Mouse (Mus musculus) kidney, postnatal 14 days (tissue): ENCODE results near the gene Fkbp1b.
A peak's percentile ranks its signal among the peaks of the same experiment; 100 is the strongest.
"Not testable (repeated sequence)": the region's sequence is repeated elsewhere in the genome, so short reads cannot be mapped to it uniquely, and the experiment has no call there.

Experiments
- DNase-seq: peaks from one replicate; pipeline ENCODE4 v3.0.0; 2022; ENCODE audit warnings: mixed read lengths

Fkbp1b gene

GRCm38 (mm10) chr12:4841392-4841887 is at the start of gene Fkbp1b:
Gene Fkbp1b, minus strand, starts transcription at chr12:4841591.
- peak; percentile 78 for DNase-seq

GRCm38 (mm10) chr12:4889891-4890290 is 48.5 kb upstream of the Fkbp1b start:
- DNase-seq, result no peak

- no peak for DNase-seq
Measured at GRCm38 (mm10) chr12:4889251-4889650, 47.9 kb upstream of the Fkbp1b start.

GRCm38 (mm10) chr12:4888739-4889138 is 47.3 kb upstream of the Fkbp1b start:
- DNase-seq, result no peak

GRCm38 (mm10) chr12:4886581-4886980 is 45.2 kb upstream of the Fkbp1b start:
- not testable (repeated sequence) for DNase-seq

GRCm38 (mm10) chr12:4885062-4885461 is 43.7 kb upstream of the Fkbp1b start:
- DNase-seq, result no peak

GRCm38 (mm10) chr12:4882086-4882485 is 40.7 kb upstream of the Fkbp1b start:
- DNase-seq, result no peak

GRCm38 (mm10) chr12:4879048-4879447 is 37.7 kb upstream of the Fkbp1b start:
- no peak for DNase-seq

GRCm38 (mm10) chr12:4878296-4878783 is 36.9 kb upstream of the Fkbp1b start:
- DNase-seq, result no peak

- DNase-seq, result no peak
Measured at GRCm38 (mm10) chr12:4875623-4876022, 34.2 kb upstream of the Fkbp1b start.

- DNase-seq, result peak; percentile 86
Measured at GRCm38 (mm10) chr12:4874161-4874927, 33.0 kb upstream of the Fkbp1b start, which contains the start of gene Mfsd2b. Gene Mfsd2b, minus strand, starts transcription at chr12:4874359.

GRCm38 (mm10) chr12:4873531-4873930 is 32.1 kb upstream of the Fkbp1b start:
- DNase-seq, result no peak

GRCm38 (mm10) chr12:4872983-4873477 is 31.6 kb upstream of the Fkbp1b start:
- DNase-seq, result no peak

- DNase-seq, result no peak
Measured at GRCm38 (mm10) chr12:4872273-4872672, 30.9 kb upstream of the Fkbp1b start.

- DNase-seq, result no peak
Measured at GRCm38 (mm10) chr12:4871260-4871659, 29.9 kb upstream of the Fkbp1b start.

GRCm38 (mm10) chr12:4868924-4869323 is 27.5 kb upstream of the Fkbp1b start:
- no peak for DNase-seq

- no peak for DNase-seq
Measured at GRCm38 (mm10) chr12:4864338-4864690, 22.9 kb upstream of the Fkbp1b start.

GRCm38 (mm10) chr12:4863654-4864337 is 22.4 kb upstream of the Fkbp1b start:
- peak; percentile 89 for DNase-seq

- DNase-seq, result no peak
Measured at GRCm38 (mm10) chr12:4862672-4863071, 21.3 kb upstream of the Fkbp1b start.

GRCm38 (mm10) chr12:4859241-4859914 is 18.0 kb upstream of the Fkbp1b start:
- no peak for DNase-seq

GRCm38 (mm10) chr12:4856834-4857233 is 15.4 kb upstream of the Fkbp1b start:
- DNase-seq, result no peak

- DNase-seq, result no peak
Measured at GRCm38 (mm10) chr12:4856160-4856559, 14.8 kb upstream of the Fkbp1b start.

GRCm38 (mm10) chr12:4843741-4844140 is 2.4 kb upstream of the Fkbp1b start:
- DNase-seq, result peak; percentile 54
